Mouse (Mus musculus): ENCODE measurements around the gene Rap1gap.

The Rap1gap gene

GRCm38 (mm10) chr4:137692107-137692902 lies 27.8 kb downstream of the Rap1gap start:
- no peak for DNase-seq (ENCODE audit: low read depth)

- no peak for DNase-seq (ENCODE audit: low read depth)
Measured at GRCm38 (mm10) chr4:137695300-137695699, 30.8 kb downstream of the Rap1gap start.

- DNase-seq (ENCODE audit: low read depth) = no peak
Measured at GRCm38 (mm10) chr4:137695900-137696299, 31.4 kb downstream of the Rap1gap start.

- no peak for DNase-seq (ENCODE audit: low read depth)
Measured at GRCm38 (mm10) chr4:137697156-137697885, 32.8 kb downstream of the Rap1gap start.

- DNase-seq (ENCODE audit: low read depth) = no peak
Measured at GRCm38 (mm10) chr4:137698076-137698985, 33.8 kb downstream of the Rap1gap start.

GRCm38 (mm10) chr4:137699264-137700211 lies 35.0 kb downstream of the Rap1gap start:
- DNase-seq (ENCODE audit: low read depth) = no peak

- no peak for DNase-seq (ENCODE audit: low read depth)
Measured at GRCm38 (mm10) chr4:137700960-137701359, 36.4 kb downstream of the Rap1gap start.

GRCm38 (mm10) chr4:137703077-137703476 lies 38.6 kb downstream of the Rap1gap start:
- DNase-seq (ENCODE audit: low read depth) = no peak

GRCm38 (mm10) chr4:137704561-137704960 lies 40.0 kb downstream of the Rap1gap start:
- DNase-seq (ENCODE audit: low read depth) = no peak

GRCm38 (mm10) chr4:137705379-137705778 lies 40.9 kb downstream of the Rap1gap start:
- DNase-seq (ENCODE audit: low read depth) = no peak

GRCm38 (mm10) chr4:137706510-137706909 lies 42.0 kb downstream of the Rap1gap start:
- DNase-seq (ENCODE audit: low read depth) = no peak

GRCm38 (mm10) chr4:137707216-137707990 lies 42.9 kb downstream of the Rap1gap start:
- DNase-seq (ENCODE audit: low read depth) = peak; percentile 62

GRCm38 (mm10) chr4:137712963-137713362 lies 48.4 kb downstream of the Rap1gap start:
- no peak for DNase-seq (ENCODE audit: low read depth)

- no peak for DNase-seq (ENCODE audit: low read depth)
Measured at GRCm38 (mm10) chr4:137714020-137714624, 49.6 kb downstream of the Rap1gap start.

GRCm38 (mm10) chr4:137717005-137717404 lies 52.5 kb downstream of the Rap1gap start:
- DNase-seq (ENCODE audit: low read depth) = no peak

- no peak for DNase-seq (ENCODE audit: low read depth)
Measured at GRCm38 (mm10) chr4:137717671-137718070, 53.1 kb downstream of the Rap1gap start.

- no peak for DNase-seq (ENCODE audit: low read depth)
Measured at GRCm38 (mm10) chr4:137719378-137720077, 55.0 kb downstream of the Rap1gap start.

GRCm38 (mm10) chr4:137721563-137721962 lies 57.0 kb downstream of the Rap1gap start:
- no peak for DNase-seq (ENCODE audit: low read depth)

- DNase-seq (ENCODE audit: low read depth) = no peak
Measured at GRCm38 (mm10) chr4:137722230-137722629, 57.7 kb downstream of the Rap1gap start.
